Mouse (Mus musculus) liver, embryonic 14.5 days (tissue): ENCODE results near the gene 2410004B18Rik. TPM values are rescaled to one million over a fixed set of nuclear protein-coding genes. Genes with fewer than 3 reads are reported as not detected.

Experiments
- ATAC-seq: fragments of 200-750 bp; cut with Nextera tagmentation; 2 replicates; pipeline ENCODE4 v1.8.0; 2017; ENCODE audit warnings: moderate number of reproducible peaks, mild to moderate bottlenecking, moderate library complexity; ENCODE audit not compliant: insufficient read depth
- DNase-seq, 3 experiments: peaks; one replicate each; pipeline ENCODE4 v3.0.0-alpha.2; 2012 to 2013; ENCODE audit warnings: low read depth in 3 of 3, low spot score in 3 of 3
- H3K27ac ChIP-seq: fragments of 300-500 bp; sonication (generic); 2 replicates; pipeline ENCODE4 v1.5.1; 2014; ENCODE audit warnings: moderate library complexity, mild to moderate bottlenecking, control low read depth, inconsistent platforms
- H3K27me3 ChIP-seq: fragments of 300-500 bp; sonication (generic); 2 replicates; pipeline ENCODE4 v1.6.1; 2014; ENCODE audit warnings: mild to moderate bottlenecking, low read length, moderate library complexity; ENCODE audit not compliant: control insufficient read depth, insufficient read depth
- H3K36me3 ChIP-seq: fragments of 300-500 bp; sonication (generic); replicated peaks from 2 replicates; pipeline ENCODE4 v1.6.1; 2014; ENCODE audit warnings: low read depth; ENCODE audit not compliant: control insufficient read depth, insufficient read depth
- H3K4me1 ChIP-seq, 2 experiments: fragments of 200-500 bp in 1 of 2; fragments of 300-500 bp in 1 of 2; sonication (generic) in 1 of 2; replicated peaks; 2 replicates each; pipeline ENCODE4 v1.6.1; 2012 to 2014; ENCODE audit warnings: antibody characterized with exemption in 1 of 2, inconsistent platforms in 1 of 2, low read length in 1 of 2; ENCODE audit not compliant: control insufficient read depth in 2 of 2, insufficient read depth in 2 of 2
- H3K4me2 ChIP-seq: fragments of 300-500 bp; sonication (generic); 2 replicates; pipeline ENCODE4 v1.6.1; 2014; ENCODE audit warnings: low read depth, mild to moderate bottlenecking, control low read depth, moderate library complexity
- H3K4me3 ChIP-seq, 2 experiments: fragments of 200-500 bp in 1 of 2; fragments of 300-500 bp in 1 of 2; sonication (generic) in 1 of 2; 2 replicates each; pipeline ENCODE4 v1.5.1; 2012 to 2014; ENCODE audit warnings: low read depth in 2 of 2, low read length in 2 of 2, mild to moderate bottlenecking in 2 of 2, control low read depth in 1 of 2, inconsistent platforms in 1 of 2, moderate library complexity in 1 of 2; ENCODE audit not compliant: insufficient read depth in 1 of 2
- H3K9ac ChIP-seq: fragments of 300-500 bp; sonication (generic); replicated peaks from 2 replicates; pipeline ENCODE4 v1.6.1; 2014; ENCODE audit warnings: mild to moderate bottlenecking, control low read depth, moderate library complexity
- H3K9me3 ChIP-seq: fragments of 300-500 bp; sonication (generic); 2 replicates; pipeline ENCODE4 v1.6.1; 2016; ENCODE audit warnings: low read length, mixed read lengths; ENCODE audit not compliant: control insufficient read depth
- CTCF ChIP-seq: IDR thresholded peaks from 2 replicates; pipeline ENCODE4 v1.5.1; 2016; ENCODE audit warnings: antibody characterized with exemption, low read depth, control low read depth
- EP300 ChIP-seq: IDR thresholded peaks from 2 replicates; pipeline ENCODE4 v1.6.1; 2016; ENCODE audit warnings: antibody characterized with exemption, low read depth
- WGBS: fragments of 180-500 bp; shearing (Covaris S2); extraction: QIAGEN DNeasy Blood & Tissue Kit; methylation state at CpG from one replicate; pipeline ENCODE4 v1.1.7; 2014; ENCODE audit not compliant: insufficient replicate concordance; 5-methylcytosine and 5-hydroxymethylcytosine counted together
- polyA plus RNA-seq, 2 experiments: library from polyadenylated mRNA; depleted of rRNA in 1 of 2; stranded (reverse) in 1 of 2; unstranded in 1 of 2; fragments of >200 nt; fragmentation: Nextera tagmentation in 1 of 2; extraction: Ambion mirVana in 1 of 2; gene quantifications; 2 replicates each; pipeline versions ENCODE4 v1.2.1 to v1.2.3; 2012 to 2014

Gene 2410004B18Rik
- polyA plus RNA-seq, 2 experiments = 7.8 to 17.4 TPM

GRCm38 (mm10) chr3:145947539-145948204, 9.9 kb downstream of the 2410004B18Rik start:
- TF ChIP-seq EP300 (no peak), CTCF (no peak)
- Histone ChIP-seq H3K36me3 (peaks cover 8% of the 10 kb centered on the region), H3K27ac (no peak overlapping the region), H3K9ac (no peak overlapping the region), H3K9me3 (no peaks in the 10 kb centered on the region), H3K27me3 (no peaks in the 10 kb centered on the region), H3K4me2 (no peak overlapping the region), H3K4me3 (no peak overlapping the region), H3K4me1 (peaks cover 4 to 27% of the 10 kb centered on the region in 2 experiments; a peak in 3 of 4 replicates)
- no peak for DNase-seq
- no peak for ATAC-seq
- WGBS = 24% methylated on average over 6 of the region's 6 CpGs

- Histone ChIP-seq H3K27ac (no peak overlapping the region), H3K4me2 (peak overlapping the region; percentile 59), H3K36me3 (no peaks in the 10 kb centered on the region; the same call in 1 of the 2 replicates), H3K9me3 (no peaks in the 10 kb centered on the region), H3K27me3 (no peaks in the 10 kb centered on the region), H3K9ac (no peak overlapping the region), H3K4me3 (peak overlapping the region; percentile 35 to 55), H3K4me1 (peaks cover 4 to 30% of the 10 kb centered on the region in 2 experiments; a peak in 3 of 4 replicates)
- DNase-seq = peak in 1 of 3 experiments; percentile 42
- ATAC-seq = peak; percentile 62
- 3% methylated on average over 15 of the region's 15 CpGs for WGBS
- TF ChIP-seq CTCF (peak; percentile 53), EP300 (no peak)
Observed at GRCm38 (mm10) chr3:145950034-145950814, 12.4 kb downstream of the 2410004B18Rik start.

- Histone ChIP-seq H3K27ac (no peak overlapping the region), H3K4me2 (peak overlapping the region; percentile 59), H3K27me3 (no peaks in the 10 kb centered on the region), H3K36me3 (no peaks in the 10 kb centered on the region), H3K9ac (no peak overlapping the region), H3K4me1 (peaks cover 4 to 30% of the 10 kb centered on the region in 2 experiments; a peak in 3 of 4 replicates), H3K4me3 (peak overlapping the region; percentile 35 to 55; a peak in 2 of 4 replicates), H3K9me3 (no peaks in the 10 kb centered on the region)
- TF ChIP-seq CTCF (no peak), EP300 (no peak)
- ATAC-seq (no peak), DNase-seq (no peak)
- WGBS = 14% methylated on average over 5 of the region's 5 CpGs
Observed at GRCm38 (mm10) chr3:145950815-145951130, 13.0 kb downstream of the 2410004B18Rik start.

- H3K4me3 ChIP-seq = no peak overlapping the region
- H3K9ac ChIP-seq = no peak overlapping the region
- H3K27ac ChIP-seq = no peak overlapping the region
- no peak for DNase-seq
- no peak for ATAC-seq
- H3K36me3 ChIP-seq = no peaks in the 10 kb centered on the region
- TF ChIP-seq CTCF (no peak), EP300 (no peak)
- peaks cover 4 to 30% of the 10 kb centered on the region in 2 experiments; a peak in 3 of 4 replicates for H3K4me1 ChIP-seq
- WGBS = 46% methylated on average over 17 of the region's 17 CpGs
- no peaks in the 10 kb centered on the region for H3K27me3 ChIP-seq
- H3K9me3 ChIP-seq = no peaks in the 10 kb centered on the region
- H3K4me2 ChIP-seq = no peak overlapping the region
Observed at GRCm38 (mm10) chr3:145951287-145952165, 13.7 kb downstream of the 2410004B18Rik start.
